9 mouse cellular contexts compared by ENCODE assay signal in genomic region chr4:86537972-86538371, GRCm38 (mm10). TPM values are rescaled to one million over a fixed set of nuclear protein-coding genes. Genes with fewer than 3 reads are reported as not detected.
DNase-seq lines count a peak whose midpoint lies in the region; ATAC-seq and TF ChIP-seq lines count a peak whose summit lies in the region.
"Had no signal": no experiment of that assay in that cellular context is flagged by ENCODE, and none has a peak within 500 bp of the region (broad histone marks: within the 10 kb centered on the region; RNA-seq: fewer than 3 reads in every experiment).

No protein-coding gene starts in this region.

- H3K27me3 ChIP-seq in midbrain, embryonic 14.5 days (ENCODE audit: control insufficient read depth, insufficient read depth, low read length), result no peaks in the 10 kb centered on the region
- H3K27me3 ChIP-seq in midbrain, embryonic 13.5 days, result no peaks in the 10 kb centered on the region
- H3K27me3 ChIP-seq in liver, embryonic 14.5 days (ENCODE audit: control insufficient read depth, insufficient read depth, low read length), result no peaks in the 10 kb centered on the region

- WGBS in midbrain, embryonic 14.5 days, result 40% methylated on average over 4 of the region's 4 CpGs
- 48% methylated on average over 4 of the region's 4 CpGs for WGBS in midbrain, embryonic 13.5 days
- 15% methylated on average over 4 of the region's 4 CpGs for WGBS in liver, embryonic 14.5 days (ENCODE audit: insufficient replicate concordance)

- no peak overlapping the region for H3K27ac ChIP-seq in midbrain, embryonic 14.5 days (replicated peaks; ENCODE audit: low read depth, low read length)
- no peak overlapping the region for H3K27ac ChIP-seq in midbrain, embryonic 13.5 days
- H3K27ac ChIP-seq in liver, embryonic 14.5 days, result no peak overlapping the region

- no peaks in the 10 kb centered on the region for H3K36me3 ChIP-seq in midbrain, embryonic 14.5 days (ENCODE audit: control insufficient read depth, insufficient read depth, low read length)
- H3K36me3 ChIP-seq in midbrain, embryonic 13.5 days, result no peaks in the 10 kb centered on the region
- no peaks in the 10 kb centered on the region for H3K36me3 ChIP-seq in liver, embryonic 14.5 days (replicated peaks; ENCODE audit: control insufficient read depth, insufficient read depth, low read depth)

- no peak for TF ChIP-seq POLR2A in brain, embryonic 14.5 days (IDR thresholded peaks at IDR 0.05; ENCODE audit: borderline replicate concordance, extremely low read depth, insufficient read depth, insufficient read length, poor library complexity, severe bottlenecking)

- H3K9me3 ChIP-seq in midbrain, embryonic 14.5 days (ENCODE audit: control insufficient read depth, low read length), result no peaks in the 10 kb centered on the region
- no peaks in the 10 kb centered on the region for H3K9me3 ChIP-seq in midbrain, embryonic 13.5 days
- H3K9me3 ChIP-seq in liver, embryonic 14.5 days (ENCODE audit: control insufficient read depth, low read length), result no peaks in the 10 kb centered on the region

- H3K4me3 ChIP-seq in midbrain, embryonic 14.5 days (replicated peaks; ENCODE audit: low read depth, low read length), result no peak overlapping the region
- no peak overlapping the region for H3K4me3 ChIP-seq in midbrain, embryonic 13.5 days (replicated peaks)
- H3K4me3 ChIP-seq in liver, embryonic 14.5 days (ENCODE audit: insufficient read depth in 1 of 2, low read depth in 2 of 2, low read length in 2 of 2), result no peak overlapping the region

- peak; percentile 17 to 18 for DNase-seq in cerebellum, postnatal 36 days
- peak; percentile 69 for DNase-seq in midbrain, embryonic 14.5 days
- DNase-seq in brain, embryonic 14.5 days (ENCODE audit: low read depth), result peak; percentile 53
- peak; percentile 11 to 37 (median 15) for DNase-seq in liver, embryonic 14.5 days (ENCODE audit: low read depth in 3 of 3, low spot score in 3 of 3)
- DNase-seq in thymus, postnatal 36 days, result peak; percentile 9 to 12
- no peak for DNase-seq in layer of hippocampus, postnatal 14 days (ENCODE audit: low spot score in 2 of 2)

- H3K9ac ChIP-seq in midbrain, embryonic 14.5 days (replicated peaks; ENCODE audit: low read length), result no peak overlapping the region
- H3K9ac ChIP-seq in midbrain, embryonic 13.5 days (replicated peaks), result no peak overlapping the region
- H3K9ac ChIP-seq in liver, embryonic 14.5 days (replicated peaks), result no peak overlapping the region

- no peak overlapping the region for H3K4me2 ChIP-seq in midbrain, embryonic 14.5 days (ENCODE audit: low read length)
- H3K4me2 ChIP-seq in midbrain, embryonic 13.5 days (replicated peaks), result no peak overlapping the region
- H3K4me2 ChIP-seq in liver, embryonic 14.5 days (ENCODE audit: low read depth), result no peak overlapping the region

- H3K4me1 ChIP-seq in midbrain, embryonic 14.5 days (ENCODE audit: control insufficient read depth, insufficient read depth, low read length), result no peaks in the 10 kb centered on the region
- no peaks in the 10 kb centered on the region for H3K4me1 ChIP-seq in midbrain, embryonic 13.5 days (replicated peaks)
- H3K4me1 ChIP-seq in liver, embryonic 14.5 days (replicated peaks; ENCODE audit: control insufficient read depth in 2 of 2, insufficient read depth in 2 of 2, low read length in 1 of 2), result no peaks in the 10 kb centered on the region

- TF ChIP-seq EP300 in liver, embryonic 14.5 days (IDR thresholded peaks at IDR 0.05; ENCODE audit: low read depth), result no peak

- peak; percentile 50; the same call in 1 of the 2 replicates for TF ChIP-seq CTCF in brain, embryonic 14.5 days (IDR thresholded peaks at IDR 0.05; ENCODE audit: borderline replicate concordance, extremely low read depth, insufficient read depth, insufficient read length)
- peak; percentile 67 for TF ChIP-seq CTCF in liver, embryonic 14.5 days (IDR thresholded peaks at IDR 0.05; ENCODE audit: low read depth)

- ATAC-seq in cerebellum, adult (ENCODE audit: insufficient number of reproducible peaks, low FRiP score, low TSS enrichment), result no peak
- ATAC-seq in midbrain, embryonic 14.5 days (ENCODE audit: low FRiP score, low TSS enrichment), result no peak
- ATAC-seq in midbrain, embryonic 13.5 days, result no peak
- ATAC-seq in liver, embryonic 14.5 days (ENCODE audit: insufficient read depth), result no peak

RNA-seq across cellular contexts. Expression of gene Saxo1, which starts 20.2 kb away (rescaled TPM):
- polyA plus RNA-seq in midbrain, embryonic 14.5 days (2014; fragmentation: Nextera tagmentation; extraction: Ambion mirVana), result not detected in 2 replicates
- not detected in 2 replicates for polyA plus RNA-seq in midbrain, embryonic 13.5 days (2015; fragmentation: Nextera tagmentation; extraction: Ambion mirVana)
- not detected in 2 replicates for polyA plus RNA-seq in brain, embryonic 14.5 days (2012; rRNA removed)
- polyA plus RNA-seq in liver, embryonic 14.5 days (2012; rRNA removed), result not detected in 2 replicates
- polyA plus RNA-seq in liver, embryonic 14.5 days (2014; fragmentation: Nextera tagmentation; extraction: Ambion mirVana), result not detected in 2 replicates
- not detected for total RNA-seq in layer of hippocampus, postnatal 14 days (2021)
- polyA plus RNA-seq: intestine, embryonic 14.5 days had no signal

RNA-seq across cellular contexts. Expression of gene Rraga, which starts 37.5 kb away (rescaled TPM):
- 159 and 192 TPM in 2 replicates for polyA plus RNA-seq in midbrain, embryonic 14.5 days (2014; fragmentation: Nextera tagmentation; extraction: Ambion mirVana)
- 104 and 116 TPM in 2 replicates for polyA plus RNA-seq in midbrain, embryonic 13.5 days (2015; fragmentation: Nextera tagmentation; extraction: Ambion mirVana)
- 143 and 149 TPM in 2 replicates for polyA plus RNA-seq in brain, embryonic 14.5 days (2012; rRNA removed)
- polyA plus RNA-seq in liver, embryonic 14.5 days (2012; rRNA removed), result 28.1 and 38.4 TPM in 2 replicates
- polyA plus RNA-seq in liver, embryonic 14.5 days (2014; fragmentation: Nextera tagmentation; extraction: Ambion mirVana), result 32.3 and 33.5 TPM in 2 replicates
- 100 to 1,000 TPM; 144 to 148 TPM for total RNA-seq in layer of hippocampus, postnatal 14 days (2021)

Comparison
In these comparisons a context has a peak if more than half of its experiments do, and no peak if none do; other contexts are left out.
1. DNase-seq: peak in cerebellum, postnatal 36 days (2 of 2), midbrain, embryonic 14.5 days (single experiment), brain, embryonic 14.5 days (single experiment), liver, embryonic 14.5 days (3 of 3) and thymus, postnatal 36 days (2 of 2); none in layer of hippocampus, postnatal 14 days (0 of 2).